Mouse (Mus musculus): ENCODE data around the gene Hormad2.

Hormad2 gene

GRCm38 (mm10) chr11:4336693-4337283 lies 104.1 kb downstream of the Hormad2 start:
- DNase-seq, result no peak

DNA sequence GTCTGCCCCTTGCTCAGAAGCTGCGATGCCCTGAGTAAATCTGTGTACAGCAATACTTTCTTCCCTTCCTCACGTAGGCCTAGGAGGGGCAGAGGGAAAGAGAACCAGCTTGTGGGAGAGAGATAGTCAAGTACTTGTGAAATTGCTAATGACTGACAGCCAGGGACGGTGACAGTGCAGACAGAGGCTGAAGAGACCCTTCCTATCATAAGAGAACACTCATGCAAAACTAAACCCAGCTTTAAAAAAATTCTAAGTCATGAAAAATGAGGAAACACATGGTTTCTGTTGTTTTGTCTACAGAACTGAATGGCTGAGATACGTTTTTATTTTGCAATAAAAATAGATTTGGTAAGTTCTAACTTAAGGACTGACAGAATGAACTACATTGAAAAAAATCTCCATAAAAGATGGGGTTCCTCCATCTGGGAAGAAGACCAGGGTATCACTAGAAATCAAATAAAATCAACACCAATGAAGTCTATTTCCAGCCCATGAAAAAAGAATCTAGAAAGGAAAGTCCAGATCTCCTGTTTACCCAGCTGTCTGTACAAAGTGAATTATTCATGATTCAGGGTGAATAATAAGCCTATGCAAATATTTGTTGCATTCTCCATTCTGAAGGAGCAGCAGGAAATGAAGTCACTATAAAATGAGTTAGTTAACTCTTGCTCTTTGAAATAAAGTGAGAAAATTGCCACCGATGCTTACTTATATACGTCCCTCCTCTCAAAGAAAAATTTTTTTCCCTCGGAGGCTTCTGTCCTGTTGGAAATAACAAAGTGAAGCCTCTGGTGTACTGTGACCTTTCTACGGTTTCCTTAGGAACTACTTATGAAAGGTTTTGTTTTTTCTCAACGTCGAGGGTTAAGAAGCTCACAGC lies 104.9 kb downstream of the Hormad2 start:
- no peak for DNase-seq

- no peak for DNase-seq
These were observed 107.9 kb downstream of the Hormad2 start for GRCm38 (mm10) chr11:4332961-4333360.

- DNase-seq, result no peak
These were observed 112.7 kb downstream of the Hormad2 start for GRCm38 (mm10) chr11:4328188-4328587.

GRCm38 (mm10) chr11:4323481-4323880 lies 117.4 kb downstream of the Hormad2 start:
- DNase-seq, result no peak

DNA sequence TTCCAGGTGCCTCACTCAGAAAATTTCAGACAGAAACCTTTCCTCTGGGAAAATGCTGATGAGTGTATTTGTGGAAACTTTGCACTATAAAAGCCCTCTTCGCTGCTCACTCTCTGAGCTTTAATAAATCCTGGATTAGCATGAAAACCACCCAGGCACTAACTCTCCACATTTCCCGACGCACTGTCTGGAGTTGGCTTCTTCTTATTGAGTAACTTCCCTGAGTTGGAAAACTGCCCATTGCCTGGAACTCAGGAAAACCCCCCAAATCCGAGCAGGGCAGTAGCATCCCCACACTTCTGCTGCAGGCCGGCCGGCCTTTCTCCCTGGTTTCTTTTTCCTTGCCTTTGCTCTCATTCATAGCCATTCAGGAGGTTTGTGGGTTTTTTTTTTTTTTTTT lies 118.0 kb downstream of the Hormad2 start:
- no peak for DNase-seq

- no peak for DNase-seq
These were observed 120.0 kb downstream of the Hormad2 start for GRCm38 (mm10) chr11:4320876-4321275.

DNA sequence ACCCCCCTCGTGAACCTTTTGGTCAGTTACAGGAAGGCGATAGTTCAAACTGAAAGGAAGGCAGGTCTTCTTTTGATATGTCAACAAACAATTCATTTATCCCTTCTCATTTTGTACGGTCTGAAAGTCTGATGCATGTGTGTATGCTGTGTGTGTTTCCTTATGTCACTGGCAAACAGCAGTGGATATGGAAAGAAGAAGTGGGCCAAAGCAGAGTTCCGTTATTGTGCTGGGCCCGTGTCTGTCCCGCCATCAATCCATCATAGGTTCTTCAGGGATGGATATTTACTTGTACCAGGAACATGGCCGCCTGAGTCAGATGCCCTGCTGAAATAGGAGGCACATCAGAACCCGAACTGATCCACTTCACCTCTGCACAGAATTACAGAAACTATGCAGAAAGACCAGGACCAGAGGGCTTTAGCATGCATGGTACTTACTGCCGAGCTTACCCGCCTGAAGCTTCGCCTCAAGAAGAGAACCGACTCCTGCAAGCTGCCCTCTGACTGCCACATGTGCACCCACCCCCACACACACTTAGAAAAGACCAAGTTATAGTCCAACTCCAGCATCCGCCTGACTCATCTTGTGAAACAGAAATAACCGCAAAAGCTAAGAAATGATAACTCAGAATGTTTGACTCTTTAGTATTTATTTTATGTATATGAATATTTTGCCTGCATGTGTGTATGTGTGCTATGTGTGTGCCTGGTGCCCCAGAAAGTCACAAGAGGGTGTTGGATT lies 121.5 kb downstream of the Hormad2 start:
- no peak for DNase-seq

- DNase-seq, result no peak
These were observed 122.9 kb downstream of the Hormad2 start for GRCm38 (mm10) chr11:4318011-4318410.

- no peak for DNase-seq
These were observed 123.6 kb downstream of the Hormad2 start for GRCm38 (mm10) chr11:4317287-4317686.

GRCm38 (mm10) chr11:4312180-4312579 lies 128.7 kb downstream of the Hormad2 start:
- no peak for DNase-seq

GRCm38 (mm10) chr11:4310324-4310723 lies 130.6 kb downstream of the Hormad2 start:
- DNase-seq, result no peak

DNA sequence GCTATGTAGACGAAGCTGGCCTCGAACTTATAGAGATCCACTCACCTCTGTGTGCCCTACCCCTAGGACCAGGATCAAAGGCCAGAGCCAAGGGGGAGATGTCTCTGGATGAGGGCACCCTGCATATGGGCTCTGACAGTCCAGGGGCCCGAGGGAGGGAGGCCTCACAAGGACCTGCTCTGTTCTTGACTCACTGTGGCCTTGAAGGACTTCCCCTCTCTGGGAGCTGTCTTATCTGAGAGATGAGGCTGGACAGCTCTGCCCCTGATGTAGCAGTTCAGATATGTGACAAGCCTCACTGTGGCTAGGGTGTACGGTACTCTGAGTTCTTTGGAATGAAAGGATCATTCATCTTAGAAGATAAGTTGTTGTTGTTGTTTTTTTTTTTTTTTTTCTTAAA lies 131.3 kb downstream of the Hormad2 start:
- DNase-seq, result no peak

DNA sequence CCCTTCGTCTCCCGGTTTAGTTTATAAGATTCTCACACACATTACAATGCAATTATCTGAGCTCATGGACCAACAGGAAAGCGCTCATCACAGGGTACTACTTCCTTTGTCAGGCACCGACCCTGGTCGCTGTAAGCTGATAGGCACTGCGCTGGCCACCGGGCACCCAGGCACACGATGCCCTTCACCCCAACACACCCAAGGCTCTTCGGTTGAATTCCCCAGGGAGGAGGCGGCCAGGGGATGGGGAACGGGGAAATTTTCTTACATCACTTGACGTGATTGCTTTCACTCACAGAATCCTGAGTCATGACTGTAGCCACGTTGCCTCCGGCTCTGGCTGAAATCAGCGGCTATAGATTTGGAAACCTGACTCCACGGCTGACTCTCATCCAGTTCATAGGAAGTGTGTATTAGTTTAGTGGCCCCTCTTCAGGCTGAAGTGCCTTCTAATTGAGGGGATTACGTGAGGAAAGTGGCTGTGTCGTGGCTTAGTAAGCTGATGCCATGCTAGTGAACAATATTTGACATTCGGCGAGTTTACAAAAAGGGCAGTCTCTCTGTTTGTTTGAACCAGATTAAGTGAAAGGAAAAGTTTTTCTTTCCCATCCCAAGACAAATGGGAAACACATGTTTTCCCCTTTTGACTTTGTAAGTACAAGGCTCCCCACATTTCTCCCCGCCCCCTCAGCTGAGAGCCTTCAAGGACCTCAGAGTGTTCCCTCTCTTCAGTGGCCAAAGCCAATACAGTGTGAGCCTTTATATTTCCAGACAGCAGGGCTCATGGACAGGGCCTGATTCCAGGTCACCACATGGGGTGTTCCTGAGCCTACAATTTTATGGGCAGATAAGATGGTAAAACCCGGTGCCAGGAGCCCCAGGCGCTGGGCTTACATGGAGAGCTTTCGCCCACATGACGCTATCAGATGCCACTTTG lies 132.1 kb downstream of the Hormad2 start:
- no peak for DNase-seq

DNA sequence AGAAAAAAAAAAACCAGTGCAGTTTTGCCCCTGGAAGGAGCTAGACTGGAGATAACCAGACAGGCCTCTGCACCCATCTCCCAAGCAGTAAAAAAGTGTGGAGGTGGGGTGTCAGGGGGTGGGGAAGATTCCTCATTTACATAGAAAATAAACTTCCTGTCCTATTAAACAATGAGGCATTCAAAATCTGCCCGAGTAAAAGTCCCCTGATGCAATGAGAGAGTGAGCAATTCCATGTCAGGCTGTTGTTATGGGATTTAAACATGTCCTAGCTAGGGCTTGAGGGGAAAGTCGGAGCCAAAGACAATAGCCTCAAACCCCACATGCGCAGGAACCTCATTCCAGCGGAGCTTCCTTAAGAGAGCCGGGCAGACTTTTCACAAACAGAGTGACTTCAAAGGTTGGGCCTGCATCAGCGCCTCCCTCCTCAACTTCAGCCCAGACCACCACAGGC lies 132.8 kb downstream of the Hormad2 start:
- DNase-seq, result no peak

- DNase-seq, result no peak
These were observed 134.8 kb downstream of the Hormad2 start for GRCm38 (mm10) chr11:4306086-4306485.

GRCm38 (mm10) chr11:4305090-4305489 lies 135.8 kb downstream of the Hormad2 start:
- no peak for DNase-seq

GRCm38 (mm10) chr11:4304203-4304602 lies 136.7 kb downstream of the Hormad2 start:
- DNase-seq, result no peak

GRCm38 (mm10) chr11:4303033-4303432 lies 137.9 kb downstream of the Hormad2 start:
- no peak for DNase-seq

GRCm38 (mm10) chr11:4302363-4302913 lies 138.5 kb downstream of the Hormad2 start:
- DNase-seq, result no peak

GRCm38 (mm10) chr11:4300683-4301082 lies 140.2 kb downstream of the Hormad2 start:
- DNase-seq, result no peak

All from thymus, postnatal 36 days (tissue).